Mouse (Mus musculus): ENCODE results near the gene Hic1.

Gene Hic1

DNA sequence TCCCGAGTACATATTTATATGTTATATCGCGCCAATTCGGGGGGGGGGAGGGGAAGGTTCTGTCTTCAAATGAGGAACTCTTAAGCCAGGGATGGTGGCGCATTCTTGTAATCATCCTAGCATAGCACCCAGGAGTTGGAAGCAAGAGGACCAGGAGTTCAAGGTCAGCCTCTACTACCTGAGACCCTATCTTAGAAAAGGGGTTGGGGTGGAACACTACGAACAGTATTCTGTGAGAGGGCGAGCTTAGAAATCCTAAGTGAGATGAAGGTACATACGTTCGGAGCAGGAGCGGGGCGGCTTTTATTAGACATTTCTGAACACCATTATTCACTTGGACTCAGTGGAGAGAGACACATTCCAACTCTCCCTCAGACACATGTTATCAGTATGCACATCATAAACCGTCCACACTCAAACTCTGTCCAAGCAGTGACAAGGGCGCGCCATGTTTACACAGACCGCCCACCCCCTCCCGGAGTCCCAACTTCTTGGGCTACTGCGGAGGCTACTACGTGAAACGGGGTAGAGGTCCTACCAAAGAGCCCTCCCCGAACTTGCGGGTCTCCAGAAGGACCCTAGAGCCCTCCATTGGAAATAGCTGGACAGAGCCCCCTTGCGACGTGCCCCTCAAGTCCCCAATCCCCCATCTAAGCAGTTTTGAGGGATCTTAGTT lies at the start of gene Hic1:
TSS of gene Hic1 (minus strand) at position 115 of the 676 bp plus-strand sequence.
- no peak for DNase-seq (ENCODE audit: low read depth, low spot score)

DNA sequence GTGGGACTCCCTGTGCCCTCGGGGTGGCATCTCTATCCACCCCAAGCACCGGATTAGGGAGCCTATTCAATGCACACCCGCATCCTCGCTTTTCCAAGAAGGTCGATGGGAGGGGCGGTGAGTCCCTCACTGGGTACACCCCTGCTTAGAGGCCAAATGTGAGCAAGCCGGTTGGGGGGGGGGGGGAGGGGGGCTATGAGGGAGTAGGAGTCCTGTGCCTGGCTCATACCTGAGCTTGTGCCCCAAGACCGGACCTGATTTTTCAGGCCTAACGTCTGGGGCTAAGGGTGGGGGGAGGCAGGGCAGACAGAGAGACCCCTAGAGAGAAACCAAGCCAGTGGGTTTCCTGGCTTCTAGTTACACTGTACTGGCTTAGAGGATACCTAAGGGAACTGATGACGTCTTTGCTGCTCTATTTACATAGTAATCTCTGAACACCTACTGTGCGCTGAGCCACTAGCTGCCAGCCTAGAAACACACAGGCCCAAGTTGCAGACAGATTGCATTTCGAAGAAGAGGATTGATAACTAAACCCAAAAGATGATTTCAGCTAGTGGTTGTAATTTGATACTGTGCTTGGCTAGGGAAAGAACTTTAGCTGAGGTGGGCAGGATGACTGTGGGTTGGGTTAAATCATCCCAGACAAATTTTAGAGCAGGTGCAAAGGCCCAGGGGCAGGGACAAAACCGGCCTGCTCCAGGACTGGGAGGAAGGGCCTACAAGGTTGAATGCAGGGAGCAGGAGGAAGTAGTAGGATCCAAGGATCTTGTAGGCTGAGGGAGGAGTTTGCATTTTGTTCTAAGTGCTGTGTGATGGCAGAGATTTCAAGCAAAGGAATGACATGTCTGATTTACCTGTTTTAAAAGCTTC lies 45.0 kb upstream of the Hic1 start:
- no peak for DNase-seq (ENCODE audit: low read depth, low spot score)

GRCm38 (mm10) chr11:75213372-75214080 lies 44.2 kb upstream of the Hic1 start:
- no peak for DNase-seq (ENCODE audit: low read depth, low spot score)

GRCm38 (mm10) chr11:75212876-75213275 lies 43.6 kb upstream of the Hic1 start:
- no peak for DNase-seq (ENCODE audit: low read depth, low spot score)

DNA sequence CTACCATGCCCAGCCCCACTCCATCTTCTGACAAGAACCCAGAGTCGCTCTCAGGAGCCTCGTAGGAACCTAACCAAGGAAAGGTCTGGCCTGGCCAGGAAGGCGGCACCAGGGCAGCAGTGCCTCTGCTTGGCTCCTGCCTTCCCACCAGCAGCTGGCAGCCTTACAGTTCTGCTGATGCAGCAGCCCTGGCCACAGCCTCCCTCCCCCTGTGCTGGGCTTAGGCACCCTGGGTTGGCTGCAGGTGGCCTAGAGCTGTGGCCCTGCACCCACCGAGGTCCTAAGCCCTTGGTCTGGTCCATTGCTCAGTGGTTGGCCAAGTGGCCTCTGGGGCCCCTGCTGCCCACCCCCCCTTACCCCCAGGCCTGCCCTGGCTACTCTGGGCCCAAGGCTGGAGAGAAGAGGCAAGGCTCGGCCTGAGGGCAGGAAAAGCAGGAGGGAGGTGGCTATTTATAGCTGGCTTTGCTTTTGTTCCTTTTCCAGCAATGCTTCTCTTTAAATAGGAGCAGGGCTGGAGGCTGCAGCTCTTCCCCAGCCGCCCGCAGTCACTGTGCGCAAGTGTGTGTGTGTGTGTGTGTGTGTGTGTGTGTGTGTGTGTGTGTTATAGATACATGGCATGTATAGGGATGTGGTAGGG lies 42.8 kb upstream of the Hic1 start:
- no peak for DNase-seq (ENCODE audit: low read depth, low spot score)

- no peak for DNase-seq (ENCODE audit: low read depth, low spot score)
Observed at GRCm38 (mm10) chr11:75210755-75211154, 41.4 kb upstream of the Hic1 start.

GRCm38 (mm10) chr11:75210093-75210492 lies 40.8 kb upstream of the Hic1 start:
- no peak for DNase-seq (ENCODE audit: low read depth, low spot score)

DNA sequence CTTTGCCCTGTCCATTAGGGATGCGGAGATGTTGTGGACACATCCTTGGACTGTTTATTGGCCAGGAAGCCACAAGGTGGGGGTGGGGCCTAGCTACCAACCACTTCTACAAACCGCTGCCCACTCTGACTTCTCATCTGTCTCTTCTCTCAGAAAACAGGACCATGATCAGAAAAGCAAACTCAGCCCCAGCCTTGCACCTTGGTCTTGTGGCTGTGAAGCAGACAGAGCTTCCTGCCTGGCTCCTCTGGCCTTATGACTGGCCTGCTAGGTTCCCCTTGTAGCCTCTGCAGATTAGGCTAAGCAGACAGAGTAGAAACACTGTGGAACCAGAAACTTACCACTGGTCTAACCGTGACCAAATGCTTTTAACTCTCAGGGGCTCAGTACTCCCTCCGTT lies 40.0 kb upstream of the Hic1 start:
- no peak for DNase-seq (ENCODE audit: low read depth, low spot score)

GRCm38 (mm10) chr11:75206347-75206746 lies 37.0 kb upstream of the Hic1 start:
- DNase-seq (ENCODE audit: low read depth, low spot score): no peak

- DNase-seq (ENCODE audit: low read depth, low spot score): no peak
Observed at GRCm38 (mm10) chr11:75204472-75204871, 35.2 kb upstream of the Hic1 start.

DNA sequence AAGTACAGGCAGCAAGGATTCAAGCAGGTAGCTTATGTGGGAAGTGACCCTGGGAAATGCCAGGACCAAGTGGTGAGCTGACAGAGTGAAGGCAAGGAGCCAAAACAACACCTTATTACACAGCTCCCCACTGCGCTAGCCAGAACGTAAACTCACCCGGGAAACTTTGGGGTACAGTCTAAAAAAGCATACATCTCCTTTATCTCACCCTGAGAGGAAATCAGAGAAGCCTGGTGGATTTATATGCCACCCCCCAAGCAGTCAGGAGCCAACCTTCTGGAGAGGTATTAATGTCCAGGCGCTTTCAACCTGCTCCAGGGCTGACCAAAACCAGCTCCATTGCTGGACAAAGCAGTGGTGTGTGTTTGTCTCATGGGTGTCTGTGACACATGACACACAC lies 34.6 kb upstream of the Hic1 start:
- no peak for DNase-seq (ENCODE audit: low read depth, low spot score)

- DNase-seq (ENCODE audit: low read depth, low spot score): no peak
Observed at GRCm38 (mm10) chr11:75201721-75202120, 32.4 kb upstream of the Hic1 start.

- DNase-seq (ENCODE audit: low read depth, low spot score): no peak
Observed at GRCm38 (mm10) chr11:75200935-75201334, 31.6 kb upstream of the Hic1 start.

DNA sequence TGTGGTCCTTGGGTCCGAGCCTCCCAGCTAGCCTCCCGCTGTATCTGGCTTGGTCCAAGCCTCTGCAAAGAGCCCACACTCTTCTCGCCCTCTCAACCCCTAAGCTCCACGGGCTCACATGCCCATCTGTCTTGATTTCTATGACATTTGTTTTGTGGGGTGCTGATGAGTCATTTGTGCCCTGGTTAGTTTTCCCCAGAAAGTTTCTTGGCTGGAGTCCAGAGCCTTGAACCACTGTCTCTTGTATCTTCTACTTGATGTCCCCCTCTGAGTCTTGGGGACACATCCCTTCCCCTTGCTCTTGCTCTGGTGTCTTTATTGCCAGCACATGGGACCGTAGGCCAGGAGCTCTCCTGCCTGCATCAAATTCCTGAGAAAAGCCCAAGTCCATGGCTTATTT lies 30.6 kb upstream of the Hic1 start:
- no peak for DNase-seq (ENCODE audit: low read depth, low spot score)

GRCm38 (mm10) chr11:75198792-75199191 lies 29.5 kb upstream of the Hic1 start:
- DNase-seq (ENCODE audit: low read depth, low spot score): no peak

- no peak for DNase-seq (ENCODE audit: low read depth, low spot score)
Observed at GRCm38 (mm10) chr11:75197956-75198355, 28.6 kb upstream of the Hic1 start.

GRCm38 (mm10) chr11:75196131-75196530 lies 26.8 kb upstream of the Hic1 start:
- no peak for DNase-seq (ENCODE audit: low read depth, low spot score)

- no peak for DNase-seq (ENCODE audit: low read depth, low spot score)
Observed at GRCm38 (mm10) chr11:75194850-75195461, 25.6 kb upstream of the Hic1 start.

GRCm38 (mm10) chr11:75194121-75194849 lies 25.0 kb upstream of the Hic1 start:
- no peak for DNase-seq (ENCODE audit: low read depth, low spot score)

GRCm38 (mm10) chr11:75193256-75194071 lies 24.1 kb upstream of the Hic1 start, which contains the start of gene Rtn4rl1:
TSS of gene Rtn4rl1 (plus strand) at chr11:75193783.
- DNase-seq (ENCODE audit: low read depth, low spot score): no peak

Measured in c-Kit-negative CD71-positive TER-119-positive erythroid progenitor cells, embryonic 14.5 days (primary cell).